Mouse (Mus musculus): ENCODE results near the gene Ap1g2.
A peak's percentile ranks its signal among the peaks of the same experiment; 100 is the strongest.

The Ap1g2 gene

DNA sequence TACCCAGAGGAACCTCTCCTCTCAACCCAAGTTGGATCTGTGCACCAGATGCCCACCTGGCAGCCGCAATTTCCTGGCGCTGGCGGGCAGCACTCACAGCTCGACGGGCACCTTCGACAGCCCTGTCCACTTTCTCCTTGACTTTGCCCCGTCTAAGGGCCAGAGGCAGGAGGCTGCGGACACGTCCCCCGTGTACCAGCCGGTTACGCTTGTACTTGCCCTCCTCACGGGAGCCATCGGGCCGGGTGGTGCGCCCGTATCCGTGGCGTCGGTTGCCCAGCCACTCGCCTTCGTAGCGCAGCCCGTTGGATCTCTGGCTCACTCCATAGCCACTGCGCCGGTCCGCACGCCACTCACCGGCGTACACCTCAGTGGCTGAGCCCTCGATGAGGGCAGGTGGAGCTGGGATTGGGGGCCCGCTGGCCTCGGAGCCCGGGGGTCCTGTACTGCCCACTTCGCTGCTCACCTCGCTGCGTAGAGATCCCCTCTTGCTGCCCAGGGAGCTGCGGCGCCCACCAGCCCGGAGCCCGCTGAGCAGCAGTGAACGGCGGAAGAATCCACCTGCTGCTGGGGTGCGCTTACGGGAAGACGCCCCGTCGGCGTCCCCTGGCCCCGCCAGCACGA, 7.1 kb upstream of the Ap1g2 start:
- no peak for DNase-seq

GRCm38 (mm10) chr14:55111720-55112119, 5.3 kb upstream of the Ap1g2 start:
- DNase-seq, result no peak

DNA sequence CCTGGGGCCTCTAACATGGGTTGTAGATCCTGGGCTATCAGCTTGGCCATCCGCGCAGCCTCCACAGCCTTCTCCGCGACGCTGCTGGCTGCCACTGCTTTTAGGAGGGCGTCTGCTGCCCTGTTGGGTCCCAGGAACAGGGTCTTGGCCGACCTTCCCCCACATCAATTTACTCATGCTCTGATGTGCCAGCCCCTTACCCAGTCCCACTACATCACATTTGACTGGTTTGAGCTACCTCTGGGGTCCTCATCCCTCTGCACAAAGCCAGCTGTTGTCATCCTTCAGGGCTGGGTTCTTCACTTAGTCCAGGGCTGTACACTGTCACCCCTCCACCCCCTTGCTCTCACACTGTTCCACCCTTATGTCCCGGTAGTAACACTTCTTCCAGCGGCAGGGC, 3.7 kb upstream of the Ap1g2 start:
- no peak for DNase-seq

GRCm38 (mm10) chr14:55109048-55109873, 2.9 kb upstream of the Ap1g2 start:
- DNase-seq, result no peak

GRCm38 (mm10) chr14:55108202-55108870, 1.9 kb upstream of the Ap1g2 start:
- no peak for DNase-seq

DNA sequence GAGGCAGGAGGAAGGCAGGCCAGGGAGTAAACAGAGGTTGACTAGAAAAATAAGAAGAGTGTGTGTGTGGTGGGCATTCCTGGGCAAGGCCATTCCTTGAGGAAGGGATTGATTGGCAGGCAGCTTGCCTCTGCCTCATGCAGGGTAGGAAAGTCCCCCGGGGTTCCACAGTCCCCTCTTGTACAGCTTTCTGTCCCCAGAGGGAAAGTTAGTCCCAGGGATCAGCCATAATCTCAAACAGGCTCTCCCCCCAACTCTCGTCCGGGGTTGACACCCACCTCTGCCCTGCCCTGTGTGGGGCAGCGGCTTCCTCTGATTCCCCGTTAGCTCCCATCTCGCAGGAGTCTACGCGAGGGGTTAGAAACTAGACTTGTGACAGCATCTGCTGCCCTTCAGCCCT, 597 bp upstream of the Ap1g2 start:
- no peak for DNase-seq

DNA sequence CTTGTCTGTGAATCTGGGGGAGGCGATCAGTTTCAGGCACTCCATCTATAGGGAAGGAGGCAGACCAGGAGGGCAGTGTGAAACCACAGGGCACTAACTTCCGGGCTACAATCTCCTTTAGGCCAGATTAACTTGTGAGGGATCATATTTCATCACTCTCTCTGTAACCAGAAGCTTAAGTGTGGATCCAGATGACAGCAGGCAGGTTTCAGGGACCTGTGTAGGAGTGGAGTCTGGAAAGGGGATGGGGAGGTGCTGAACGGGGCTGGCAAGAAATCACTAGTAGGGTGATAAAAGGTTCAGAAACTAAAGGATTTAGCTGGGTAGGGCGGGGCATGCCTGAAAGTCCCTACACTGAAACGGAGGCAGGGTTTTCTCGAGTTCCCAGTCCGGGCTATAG, 1.0 kb downstream of the Ap1g2 start:
- no peak for DNase-seq

- DNase-seq, result no peak
These were observed 2.0 kb downstream of the Ap1g2 start for GRCm38 (mm10) chr14:55104365-55104764.

- no peak for DNase-seq
These were observed 4.1 kb downstream of the Ap1g2 start for GRCm38 (mm10) chr14:55102253-55102785.

DNA sequence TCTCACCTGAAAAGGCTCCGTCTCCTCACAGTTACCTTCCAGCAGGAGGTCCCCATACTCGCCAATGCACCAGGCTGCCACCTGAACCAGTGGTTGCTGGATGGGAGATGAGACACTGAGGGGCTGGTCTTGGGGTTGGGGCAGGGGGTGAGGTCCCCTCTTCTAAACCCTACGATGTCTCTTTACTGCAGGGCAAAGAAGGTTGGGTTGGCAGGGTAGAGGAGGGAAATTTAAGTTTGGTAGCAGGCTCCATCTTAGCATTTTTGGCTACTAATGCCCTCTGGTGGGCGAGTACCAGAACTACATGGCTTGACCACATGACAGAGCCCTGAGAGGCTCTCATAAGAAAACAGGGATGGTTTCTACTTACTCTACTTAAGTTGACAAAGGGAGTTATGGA, 4.8 kb downstream of the Ap1g2 start:
- DNase-seq, result peak; percentile 68 to 75

- DNase-seq, result peak; percentile 29 to 31
These were observed 8.3 kb downstream of the Ap1g2 start for GRCm38 (mm10) chr14:55098067-55098466.

DNA sequence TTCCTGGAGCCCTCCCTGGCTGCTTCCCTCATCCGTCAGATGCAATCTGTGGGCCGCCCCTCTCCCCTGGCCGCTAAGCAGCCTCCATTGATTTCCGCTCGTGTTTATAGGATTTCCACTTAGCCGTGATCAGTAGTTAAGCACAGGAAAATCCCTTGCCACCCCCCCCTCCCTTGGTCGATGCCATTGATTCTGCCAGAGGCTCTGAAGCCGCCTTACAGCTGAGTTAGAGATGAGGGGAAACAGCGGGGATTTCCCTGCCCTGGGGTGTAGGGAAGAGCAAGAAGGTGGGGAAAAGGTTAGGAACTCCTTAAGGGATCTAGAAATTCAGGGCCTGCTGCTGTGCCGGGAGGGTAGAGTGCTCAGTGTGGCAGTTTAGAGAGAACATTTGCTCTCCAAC, 8.7 kb downstream of the Ap1g2 start:
- DNase-seq, result no peak

DNA sequence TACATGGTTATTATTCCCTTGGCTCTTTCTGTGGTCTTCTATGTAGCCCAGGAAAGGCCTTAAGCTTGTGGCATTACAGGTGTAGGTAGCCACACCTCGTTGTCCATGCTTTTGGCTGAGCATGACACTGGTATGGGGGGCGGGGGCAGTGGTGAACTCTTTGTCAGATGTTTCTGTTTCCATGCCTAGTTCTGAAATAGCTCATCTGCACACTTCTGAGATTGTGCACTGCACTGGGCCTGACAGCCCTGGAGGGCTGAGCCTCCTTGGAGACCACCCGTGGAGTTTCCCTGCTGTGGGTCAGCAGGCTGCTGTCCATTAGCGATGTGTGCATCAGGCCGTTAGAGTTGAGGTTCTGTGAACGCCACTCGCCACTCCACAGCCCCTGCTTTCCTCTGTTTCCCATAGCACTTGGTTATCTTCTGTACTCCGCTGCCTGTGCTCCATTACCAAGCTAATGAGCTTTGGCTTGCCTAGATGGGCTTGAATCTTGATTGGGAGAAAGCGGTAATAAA, 9.8 kb downstream of the Ap1g2 start:
- DNase-seq, result no peak

DNA sequence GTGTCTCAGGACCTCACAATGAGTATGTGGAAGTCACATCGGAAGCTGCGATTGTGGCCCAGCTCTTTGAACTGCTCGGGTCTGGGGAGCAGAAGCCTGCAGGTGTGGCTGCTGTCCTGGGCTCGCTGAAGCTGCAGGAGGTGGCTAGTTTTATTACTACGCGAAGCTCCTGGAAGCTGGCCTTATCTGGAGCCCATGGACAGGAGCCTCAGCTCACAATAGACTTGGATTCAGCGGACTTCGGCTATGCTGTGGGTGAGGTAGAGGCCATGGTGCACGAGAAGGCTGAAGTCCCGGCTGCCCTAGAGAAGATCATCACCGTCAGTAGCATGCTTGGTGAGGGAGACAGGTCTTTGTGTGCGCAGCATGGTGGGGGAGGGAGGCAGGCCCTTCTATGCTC, 10.7 kb downstream of the Ap1g2 start:
- no peak for DNase-seq

- DNase-seq, result no peak
These were observed 11.1 kb downstream of the Ap1g2 start for GRCm38 (mm10) chr14:55095263-55095662.

- DNase-seq, result peak; percentile 67 to 72
These were observed 11.6 kb downstream of the Ap1g2 start, which contains the start of gene Thtpa for GRCm38 (mm10) chr14:55094704-55095231. Thtpa (plus strand) TSS chr14:55094784.

DNA sequence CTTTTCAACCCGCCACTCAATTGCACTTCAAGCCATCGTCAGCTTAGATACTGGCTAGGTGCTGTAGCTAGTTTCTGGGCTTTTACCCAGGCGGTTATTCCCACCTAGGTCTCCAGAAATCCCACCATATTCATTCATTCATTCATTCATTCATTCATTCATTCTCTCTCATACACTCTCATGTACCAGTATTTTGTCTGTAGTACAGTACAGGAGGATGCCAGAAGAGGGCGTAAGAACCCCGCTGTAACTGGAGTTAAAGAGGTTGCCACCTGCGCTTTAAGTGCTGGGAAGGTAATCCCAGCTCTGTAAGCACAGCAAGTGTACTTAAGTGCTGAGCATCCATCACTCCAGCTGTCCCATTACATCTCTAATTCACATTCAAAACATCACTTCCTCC, 12.5 kb downstream of the Ap1g2 start:
- peak in 1 of 2 experiments; percentile 36 for DNase-seq

DNA sequence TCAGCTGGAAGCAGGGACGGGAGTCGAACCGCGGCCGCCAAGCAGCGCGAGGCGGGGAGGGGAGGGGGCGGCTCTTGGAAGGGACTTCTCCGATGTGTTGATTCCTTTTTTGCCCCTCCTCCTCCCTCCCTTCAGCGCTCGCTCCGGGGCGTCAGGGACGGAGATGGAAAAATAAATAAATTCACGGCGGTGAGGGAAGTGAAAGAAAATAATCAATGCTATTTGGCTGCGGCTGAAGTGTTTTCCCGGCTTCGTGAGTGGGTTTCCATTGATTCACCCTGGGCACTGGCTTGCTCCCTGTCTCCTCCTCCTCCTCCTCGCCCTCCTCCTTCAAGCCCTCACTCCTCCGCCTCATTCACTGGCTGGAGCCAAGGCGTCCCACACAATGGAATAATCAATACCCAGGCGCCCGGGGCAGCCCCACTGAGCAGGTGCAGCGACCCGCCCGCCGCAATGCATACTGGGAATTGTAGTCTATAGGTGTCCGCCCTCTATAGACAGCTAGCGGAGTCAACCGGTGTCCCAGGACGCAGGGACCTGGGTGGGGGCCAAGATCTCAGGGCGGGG, 14.3 kb downstream of the Ap1g2 start, which contains the start of gene Zfhx2:
Gene Zfhx2, minus strand, starts transcription at position 314 of the 567 bp plus-strand sequence.
- DNase-seq, result peak; percentile 93 to 94

- peak in 1 of 2 experiments; percentile 23 for DNase-seq
These were observed 15.1 kb downstream of the Ap1g2 start for GRCm38 (mm10) chr14:55091209-55091865.

DNA sequence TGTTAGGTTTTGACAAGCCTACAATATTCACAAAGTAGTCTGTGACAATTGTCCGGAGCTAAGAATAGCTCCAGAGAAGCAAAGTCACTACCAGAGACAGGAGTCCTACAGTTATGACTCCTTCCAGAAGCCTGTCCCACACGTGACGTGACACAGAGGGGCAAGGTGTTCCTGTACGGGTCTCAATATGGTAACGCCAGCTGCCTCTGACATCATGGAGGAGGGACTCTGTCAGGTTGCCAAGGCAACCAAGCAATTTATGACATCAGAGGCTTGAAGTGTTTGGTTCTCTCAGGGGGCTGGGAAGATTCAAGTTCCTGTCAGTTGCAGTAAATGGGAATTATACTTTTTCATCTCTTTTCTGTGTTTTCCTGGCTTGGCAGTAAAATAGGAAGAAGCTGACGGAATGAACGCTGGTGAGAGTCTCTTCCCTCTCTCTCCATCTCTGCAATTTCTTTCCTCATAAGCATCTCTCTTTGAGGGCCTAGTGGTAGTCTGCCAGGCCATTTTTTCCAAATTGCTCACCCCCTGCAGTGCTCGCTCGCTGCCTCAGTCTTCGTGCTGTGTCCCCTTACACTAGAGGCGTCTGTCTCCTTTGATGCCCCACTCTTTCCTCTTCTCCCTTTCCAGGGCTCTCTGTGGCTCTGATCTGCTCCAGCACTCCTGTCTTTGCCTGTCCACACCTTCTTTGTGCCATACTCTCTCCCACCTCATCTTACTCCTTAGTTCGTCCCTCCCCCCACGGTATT, 17.0 kb downstream of the Ap1g2 start:
- DNase-seq, result peak in 1 of 2 experiments; percentile 23

DNA sequence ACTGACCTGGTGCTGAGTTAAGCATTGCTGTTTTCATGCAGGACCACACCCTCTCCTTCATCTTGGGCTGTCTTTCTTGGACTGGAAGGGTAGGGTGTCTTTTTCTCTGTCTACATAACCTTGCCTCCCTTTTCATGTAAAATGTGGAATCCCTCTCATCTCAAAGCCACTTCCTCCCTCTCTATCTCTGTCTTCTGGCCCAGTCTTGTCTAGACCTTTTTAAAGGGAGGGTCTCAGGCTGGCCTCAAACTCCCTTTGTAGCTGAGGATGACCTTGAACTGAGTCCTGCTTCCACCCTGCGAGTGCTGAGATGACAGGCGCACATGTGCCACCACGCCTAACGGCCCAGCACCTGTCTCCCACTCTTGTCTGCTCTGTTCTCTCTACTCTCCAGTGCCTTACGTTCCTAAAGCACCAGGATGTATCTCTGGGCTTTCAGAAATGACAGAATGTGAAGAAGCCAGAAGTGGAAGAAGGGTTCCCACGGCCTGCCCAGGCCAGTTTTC, 20.3 kb downstream of the Ap1g2 start:
- DNase-seq, result no peak
